Mouse (Mus musculus) erythroblast, embryonic 14.5 days (primary cell): ENCODE measurements at regions not wholly inside any gene's neighbourhood (a gene's known extent, or its start where the extent isn't known, plus 50 kb on each side); places are given as distances from the start of the nearest gene placed in this dataset.

Experiments used
- GATA1 ChIP-seq: IDR thresholded peaks from 2 replicates; pipeline ENCODE4 v1.6.1; 2012; ENCODE audit warnings: low read length, inconsistent platforms, mixed read lengths
- TAL1 ChIP-seq: IDR thresholded peaks from 3 replicates; pipeline ENCODE4 v1.6.1; 2012; ENCODE audit warnings: low read length, inconsistent platforms, mixed read lengths

DNA sequence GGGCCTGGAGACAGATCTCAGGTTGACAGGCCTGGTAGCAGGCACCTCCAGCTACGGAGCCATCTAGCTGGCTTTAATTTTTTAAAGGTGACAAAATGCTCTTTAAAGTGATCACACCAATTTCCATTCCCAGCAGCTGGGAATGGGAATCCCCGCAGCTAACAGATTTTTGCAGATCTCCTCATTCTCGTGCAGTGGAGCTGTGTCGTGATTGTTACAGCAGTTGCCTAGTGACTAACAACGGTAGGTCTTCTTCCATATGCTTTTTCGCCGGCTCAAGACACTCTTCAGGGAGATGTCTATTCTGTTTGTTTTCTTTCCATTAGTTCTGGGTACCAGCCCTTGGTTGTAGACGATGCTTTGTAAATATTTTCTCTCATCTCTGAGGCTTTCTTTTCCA, 109.3 kb downstream of the Bcl2l11 start:
- TF ChIP-seq GATA1 (no peak), TAL1 (no peak)
